Mouse (Mus musculus) natural killer cell, adult 2 months (primary cell): ENCODE measurements around the gene Dab2ip.

ENCODE experiments used
- DNase-seq, 2 experiments: peaks; one replicate each; pipeline ENCODE4 v3.0.0; 2022; ENCODE audit warnings: low spot score in 2 of 2

The Dab2ip gene

DNA sequence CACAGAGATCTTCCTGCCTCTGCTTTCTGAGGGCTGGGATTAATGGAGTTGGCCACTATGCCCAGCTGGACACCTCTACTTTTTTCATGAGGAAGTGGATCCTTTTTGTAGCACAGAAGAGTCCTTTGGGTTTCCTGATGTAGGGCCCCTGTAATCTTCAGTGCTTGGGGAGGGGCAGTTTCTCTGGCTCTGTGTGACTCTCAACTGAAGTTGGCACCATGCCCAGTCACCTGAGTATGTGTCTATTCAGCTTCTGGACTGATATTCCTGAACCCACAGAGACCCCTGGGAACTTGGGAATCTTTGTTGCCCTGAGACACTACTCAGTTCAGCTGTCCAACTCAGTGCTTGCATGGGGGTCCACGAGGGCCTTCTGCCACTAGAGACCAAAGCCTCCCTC is 37.0 kb downstream of the Dab2ip start:
- no peak for DNase-seq

DNA sequence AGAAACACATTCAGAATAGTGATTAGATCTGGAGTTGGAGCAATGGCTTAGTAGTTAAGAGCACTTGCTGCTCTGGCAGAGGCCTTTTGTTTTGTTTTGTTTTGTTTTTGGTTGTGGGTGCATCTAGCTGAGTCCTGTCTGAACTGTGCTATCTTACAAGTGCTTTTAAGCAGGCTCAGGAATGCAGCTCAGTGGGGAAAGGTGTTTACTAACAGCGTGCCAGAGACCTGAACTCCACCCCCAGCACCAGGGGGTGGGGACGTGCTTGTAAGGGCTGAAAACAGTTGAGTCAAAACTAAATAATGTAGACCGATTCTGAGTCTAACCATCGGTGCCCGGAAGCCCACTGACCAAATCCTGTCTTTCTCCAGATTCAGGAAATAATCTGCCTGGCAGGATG is 37.7 kb downstream of the Dab2ip start:
- no peak for DNase-seq

DNA sequence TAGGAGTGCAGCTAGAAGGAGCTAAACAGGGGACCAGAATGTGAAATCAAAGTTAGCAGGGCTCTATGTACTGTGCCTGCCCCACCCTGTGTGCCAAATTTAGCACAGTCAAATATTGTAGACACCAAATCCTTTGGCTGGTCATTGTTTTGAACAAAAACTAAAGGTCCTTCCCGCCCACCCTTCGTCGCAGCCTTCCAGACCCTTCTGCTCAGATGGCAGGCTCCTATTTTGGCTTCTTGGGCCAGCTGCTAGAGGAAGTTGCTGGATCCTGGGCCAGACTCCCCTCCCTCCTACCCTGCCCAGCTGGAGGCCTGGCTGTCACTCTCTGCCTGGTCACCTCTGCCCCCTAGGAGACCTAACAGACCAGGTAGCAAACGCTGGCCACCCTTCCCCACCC is 38.7 kb downstream of the Dab2ip start:
- no peak for DNase-seq

DNA sequence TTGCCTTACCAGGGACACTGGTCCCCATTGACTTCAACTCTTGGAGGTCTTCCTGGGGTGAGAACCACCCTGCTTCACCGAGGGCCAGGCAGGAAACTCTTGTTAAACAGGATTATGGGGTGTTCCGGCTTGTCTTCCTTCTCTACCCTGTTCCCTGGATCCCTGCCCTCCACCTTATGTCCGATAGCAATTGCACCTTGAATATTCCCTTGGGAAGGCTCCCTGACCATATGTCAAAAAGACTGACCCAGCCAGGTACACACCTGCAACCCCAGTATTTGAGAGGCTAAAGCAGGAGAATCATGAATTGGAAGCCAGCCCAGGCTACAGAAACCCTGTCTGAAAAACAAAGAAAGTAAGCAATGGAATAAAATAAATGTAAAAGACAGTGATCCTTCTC is 40.8 kb downstream of the Dab2ip start:
- DNase-seq: no peak

DNA sequence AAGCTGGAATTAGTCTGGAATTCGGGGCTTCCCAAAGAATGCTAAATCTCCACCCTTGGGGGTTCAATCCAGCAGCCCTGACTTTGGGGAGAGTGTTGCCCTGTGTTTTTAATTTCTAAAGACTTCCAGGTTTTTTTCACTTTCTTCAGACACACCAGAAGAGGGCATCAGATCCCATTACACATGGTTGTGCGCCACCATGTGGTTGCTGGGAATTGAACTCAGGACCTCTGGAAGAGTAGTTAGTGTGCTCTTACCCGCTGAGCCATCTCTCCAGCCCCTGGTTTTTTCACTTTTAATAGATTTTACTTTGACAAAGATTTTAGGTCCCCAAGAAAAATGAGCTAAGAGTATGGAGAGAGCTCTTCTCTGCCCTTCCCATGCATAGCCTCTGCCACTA is 43.6 kb downstream of the Dab2ip start:
- no peak for DNase-seq

DNA sequence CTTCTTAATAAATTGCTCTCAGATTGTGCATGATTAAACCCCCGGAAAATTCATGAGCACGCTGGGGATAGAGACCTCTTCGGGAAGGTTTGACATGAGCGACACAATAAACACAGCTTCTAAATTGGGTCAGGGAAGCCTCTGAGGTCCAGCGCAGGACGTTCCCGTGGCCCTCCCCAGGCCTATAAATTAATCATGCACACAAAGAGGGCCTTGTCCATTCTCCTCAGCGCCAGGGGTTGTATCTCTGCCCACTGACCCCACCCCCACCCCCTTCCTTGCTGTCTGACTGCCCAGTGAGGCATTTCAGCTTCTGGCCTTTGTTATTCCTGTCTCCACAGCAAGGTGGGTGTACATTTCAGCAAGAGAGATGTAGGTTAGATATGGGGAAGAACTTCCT is 49.4 kb downstream of the Dab2ip start:
- DNase-seq: no peak

DNA sequence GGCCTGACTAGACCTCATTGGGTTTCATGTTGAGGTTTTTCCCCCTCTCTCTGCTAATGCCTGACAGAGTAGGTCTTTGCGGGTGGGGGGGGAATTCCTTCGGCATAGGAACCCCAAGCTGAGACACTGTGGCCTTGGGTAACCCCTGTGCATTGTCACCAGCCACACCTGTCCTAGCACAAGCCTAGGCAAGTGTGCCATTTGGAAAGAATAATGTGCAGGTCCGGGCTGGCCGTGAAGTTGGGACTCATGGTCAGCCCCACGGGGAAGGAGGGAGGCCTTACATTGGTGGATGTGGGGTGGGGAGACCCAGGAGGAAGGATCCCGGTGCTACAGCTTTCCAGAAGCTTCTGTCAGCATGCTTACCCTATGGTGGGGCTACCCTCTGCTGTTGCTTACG is 50.8 kb downstream of the Dab2ip start:
- no peak for DNase-seq

DNA sequence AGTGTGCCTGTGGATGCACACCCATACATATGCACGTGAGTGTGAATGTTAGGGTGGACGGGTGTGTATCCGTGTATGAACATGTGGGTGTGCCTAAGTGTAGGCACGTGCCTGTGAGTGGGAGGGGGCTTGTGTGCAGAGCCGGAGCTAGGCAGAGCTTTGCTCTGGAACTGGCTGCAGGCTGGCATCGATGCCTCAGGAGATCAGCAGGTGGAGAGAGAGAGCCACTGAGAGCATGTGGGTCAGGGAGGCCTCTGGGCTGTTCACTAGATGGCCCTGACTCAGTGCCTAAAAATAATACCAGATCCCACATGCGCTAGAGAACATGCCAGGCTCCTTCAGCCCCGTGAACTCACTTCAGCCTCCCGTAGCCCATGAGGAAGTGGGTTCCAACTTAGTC is 51.3 kb downstream of the Dab2ip start:
- no peak for DNase-seq

DNA sequence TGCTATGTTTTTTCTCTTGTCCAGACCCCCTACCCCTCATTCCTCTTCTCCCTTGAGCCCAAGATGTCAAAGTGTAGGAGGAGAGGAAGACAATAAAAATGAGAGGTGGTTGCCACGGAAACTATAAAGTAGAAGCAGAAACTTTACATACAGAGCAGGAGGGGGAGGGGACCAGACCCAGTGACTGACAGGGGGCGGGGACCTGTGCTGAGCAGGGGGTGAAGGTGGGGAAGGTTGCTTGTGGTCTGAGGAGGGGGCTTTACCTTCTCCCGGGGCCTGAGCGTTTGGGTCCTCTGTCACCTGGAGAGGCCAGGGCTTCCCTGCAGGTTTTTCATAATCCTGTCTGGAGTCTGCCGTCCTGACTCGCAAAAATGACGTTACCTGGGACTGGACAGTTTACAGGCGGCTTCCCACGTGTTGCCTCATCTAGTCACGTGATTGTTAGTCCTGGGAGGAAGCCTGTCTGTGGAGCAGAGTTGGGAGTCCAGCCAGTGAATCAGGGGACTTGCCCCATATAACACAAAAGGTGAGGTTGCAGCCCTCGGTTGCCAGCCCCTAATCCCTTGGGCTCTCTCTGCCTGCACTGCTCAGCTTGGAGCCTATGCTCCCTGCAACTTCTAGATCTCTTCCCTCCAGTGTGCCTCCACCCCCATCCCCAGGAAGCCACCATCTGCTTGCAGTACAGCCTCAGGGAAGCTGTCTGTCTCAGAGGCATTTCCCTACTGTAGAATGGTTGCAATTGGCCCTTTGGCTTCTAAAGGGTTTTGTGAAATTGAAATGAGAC is 52.3 kb downstream of the Dab2ip start:
- no peak for DNase-seq

DNA sequence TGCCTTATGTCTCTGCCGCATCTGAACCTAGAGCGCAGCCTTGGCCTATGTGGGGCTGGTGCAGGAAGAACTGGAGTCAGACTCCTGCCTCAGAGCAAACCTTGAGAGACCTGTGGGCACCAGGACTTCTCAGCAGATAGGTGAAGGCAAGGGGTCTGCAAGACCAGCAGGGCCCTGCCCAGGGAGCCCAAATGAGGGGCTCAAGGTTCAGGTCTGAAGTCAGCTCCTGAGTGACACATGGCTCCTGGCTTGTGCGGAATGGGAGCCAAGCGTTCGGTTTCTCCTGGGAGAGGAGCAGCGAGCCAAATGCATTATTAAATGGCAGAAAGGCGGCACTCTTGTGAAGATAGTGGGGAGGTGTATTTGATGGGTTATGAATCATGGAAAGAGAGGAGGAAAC is 52.9 kb downstream of the Dab2ip start:
- no peak for DNase-seq

DNA sequence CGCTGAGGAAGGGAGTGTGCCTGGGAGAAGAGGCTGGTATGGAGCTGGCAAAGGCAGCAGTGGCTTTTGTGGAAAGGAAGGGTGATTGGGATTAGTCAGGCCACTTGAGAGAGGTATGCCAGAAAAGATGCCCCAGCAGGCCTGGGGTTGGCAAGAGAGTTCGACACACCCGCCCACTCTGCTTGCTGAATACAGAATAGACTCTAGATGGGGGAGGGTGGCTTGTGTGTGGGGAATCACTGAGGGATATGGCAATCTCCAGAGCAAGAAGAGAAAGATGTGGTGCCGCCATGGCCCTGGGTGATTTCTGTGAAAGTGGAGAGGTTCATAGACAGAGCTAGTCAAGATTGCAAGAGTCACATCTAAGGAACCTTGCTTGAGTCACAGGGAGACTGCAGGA is 53.6 kb downstream of the Dab2ip start:
- no peak for DNase-seq

DNA sequence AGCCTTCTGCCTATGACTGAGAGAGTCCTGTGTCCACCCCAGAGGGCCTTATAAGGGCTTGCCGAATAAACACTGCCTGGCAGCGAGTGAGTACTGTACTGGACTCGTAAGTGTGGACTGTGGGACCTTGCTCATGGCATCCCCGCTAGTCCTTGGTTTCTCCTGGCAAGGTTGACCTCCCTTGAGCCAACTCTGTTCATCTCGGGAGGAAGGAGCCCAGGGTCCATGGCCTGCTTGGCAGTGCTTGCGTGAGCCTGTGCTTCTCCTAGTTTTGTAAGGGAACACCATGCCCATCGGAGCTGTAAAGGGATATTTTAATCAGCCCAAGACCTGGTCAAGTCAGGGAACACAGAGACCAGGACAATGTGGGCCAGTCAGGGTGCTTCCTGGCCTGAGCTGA is 54.2 kb downstream of the Dab2ip start:
- no peak for DNase-seq

DNA sequence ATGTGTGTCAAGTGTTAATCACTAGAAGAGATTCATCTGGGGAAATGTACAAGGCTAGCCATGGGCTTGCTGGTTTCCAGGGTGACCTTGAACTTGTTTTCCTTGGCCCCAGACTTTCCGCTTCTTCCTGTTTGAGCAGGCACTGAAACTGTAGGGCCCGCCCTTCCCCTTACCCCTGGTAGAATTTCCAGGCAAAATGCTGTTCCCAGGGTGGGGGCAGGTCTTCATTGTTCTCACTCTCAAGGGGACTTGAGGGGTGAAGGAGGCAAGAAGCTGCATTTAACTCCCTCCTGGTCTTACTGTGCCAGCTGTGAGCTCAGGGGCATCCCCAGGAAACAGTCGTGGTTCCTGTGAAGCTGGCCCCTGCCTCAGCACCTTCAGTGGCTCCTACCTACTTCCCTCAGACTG is 55.9 kb downstream of the Dab2ip start:
- DNase-seq: no peak

DNA sequence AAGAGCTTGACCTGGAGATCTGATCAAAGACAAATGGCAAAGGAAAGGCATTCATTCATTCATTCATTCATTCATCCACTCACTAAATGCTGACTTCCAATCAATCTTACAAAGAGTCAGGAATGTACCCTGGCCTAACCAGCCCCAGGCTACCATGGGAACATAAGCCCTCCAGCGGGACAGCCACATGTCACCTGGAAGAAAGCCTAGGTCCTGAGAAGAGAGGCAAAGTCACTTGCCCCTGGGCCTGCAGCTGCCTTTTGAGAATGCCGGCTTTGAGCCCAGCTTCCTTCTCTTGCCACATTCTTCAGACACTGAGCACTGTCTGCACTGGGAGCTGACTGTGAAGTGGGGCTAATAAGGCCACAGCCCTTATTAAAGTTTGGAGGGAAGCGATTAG is 56.3 kb downstream of the Dab2ip start:
- DNase-seq: no peak

DNA sequence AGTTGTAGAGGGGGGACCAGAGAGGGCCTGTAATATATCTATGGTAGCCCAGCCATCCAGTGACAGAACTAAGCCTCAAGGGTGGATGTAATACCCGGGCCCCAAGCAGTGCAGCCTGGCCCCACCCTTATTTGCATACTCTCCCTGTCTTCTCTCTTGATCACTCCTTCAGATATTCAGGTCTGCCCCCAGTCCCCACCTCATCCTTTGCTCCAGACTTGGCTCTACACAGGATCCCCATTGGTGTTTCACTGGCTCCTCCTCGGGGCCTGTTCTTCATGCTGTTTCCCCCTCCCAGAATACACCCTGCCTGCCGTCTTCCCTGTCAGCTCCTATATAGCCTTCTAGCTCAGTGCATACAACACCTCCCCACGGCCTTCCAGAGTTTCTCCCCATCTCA is 57.3 kb downstream of the Dab2ip start:
- no peak for DNase-seq

DNA sequence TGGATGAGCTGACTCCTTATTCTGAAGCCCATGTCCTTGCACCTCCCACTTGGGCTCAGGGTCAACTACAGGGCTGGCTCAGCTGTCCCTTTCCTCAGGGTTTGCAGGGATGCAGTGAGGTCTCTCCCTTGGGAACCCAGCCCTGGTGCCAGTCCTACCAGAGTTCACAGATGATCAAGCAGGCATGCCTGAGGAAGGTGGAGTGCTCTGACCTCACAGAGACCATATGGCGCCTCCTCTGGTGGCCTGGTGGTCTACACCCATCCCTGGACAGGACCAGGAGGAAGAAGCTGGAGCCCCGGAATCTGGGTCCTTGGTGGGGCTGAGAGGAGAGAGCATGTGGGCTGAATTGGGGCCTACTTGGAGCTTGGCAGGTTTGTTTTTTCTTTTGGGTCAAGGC is 57.9 kb downstream of the Dab2ip start:
- no peak for DNase-seq

DNA sequence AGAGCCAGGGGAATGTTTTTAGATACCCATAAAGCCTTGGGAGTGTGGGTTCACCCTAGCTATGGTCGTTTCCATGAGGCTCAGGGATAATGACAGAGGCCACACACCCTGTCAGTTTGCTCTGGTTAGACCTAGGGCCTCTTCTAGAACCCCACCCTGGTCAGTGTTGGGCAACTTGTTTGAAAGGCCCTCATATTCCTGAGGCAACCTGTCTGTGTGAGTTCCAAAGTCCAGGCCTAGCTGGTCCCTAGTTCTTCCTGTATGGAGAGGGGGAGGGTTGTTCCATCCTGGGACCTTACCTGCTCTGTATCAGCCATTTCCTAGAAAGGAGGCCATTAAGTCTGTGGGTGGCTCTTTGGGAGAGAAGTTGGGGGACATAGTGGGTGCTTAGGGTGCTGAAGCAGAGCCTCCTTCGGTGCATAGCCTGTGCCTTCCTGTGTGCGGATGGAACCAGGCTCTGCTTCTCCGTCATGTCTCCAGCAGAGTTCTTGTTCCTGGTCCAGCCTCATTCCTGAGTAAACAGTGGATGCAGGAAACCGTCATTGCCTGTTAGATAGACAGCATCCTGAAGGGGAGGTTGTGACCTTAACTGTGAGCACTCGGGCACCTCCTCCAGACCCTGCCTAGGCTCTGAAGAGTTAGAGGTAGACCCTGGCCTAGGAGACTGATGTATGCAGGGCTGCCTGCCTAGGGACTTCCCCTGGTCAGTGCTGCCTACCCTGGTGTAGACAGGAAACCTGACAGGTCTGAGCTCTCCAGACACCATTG is 59.0 kb downstream of the Dab2ip start:
- DNase-seq: no peak

DNA sequence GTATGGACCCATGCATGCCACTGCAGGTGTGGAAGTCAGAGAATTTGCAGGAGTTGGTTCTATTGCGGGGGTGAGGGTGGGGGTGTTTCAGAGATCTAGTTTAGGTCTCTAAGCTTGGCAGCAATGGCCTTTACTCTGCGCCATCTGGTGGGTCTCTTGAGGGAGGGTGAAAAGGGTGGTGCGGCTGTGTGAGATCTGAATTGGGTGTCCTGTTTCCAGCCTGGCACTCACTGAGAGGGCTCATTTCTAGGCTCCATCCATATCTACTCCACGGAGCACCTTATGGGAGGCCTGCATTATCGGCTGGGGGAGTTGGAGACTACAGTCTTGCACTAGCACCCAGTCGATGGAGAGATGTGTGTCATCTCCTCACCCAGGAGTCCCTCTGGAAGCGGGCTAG is 60.9 kb downstream of the Dab2ip start:
- DNase-seq: no peak

DNA sequence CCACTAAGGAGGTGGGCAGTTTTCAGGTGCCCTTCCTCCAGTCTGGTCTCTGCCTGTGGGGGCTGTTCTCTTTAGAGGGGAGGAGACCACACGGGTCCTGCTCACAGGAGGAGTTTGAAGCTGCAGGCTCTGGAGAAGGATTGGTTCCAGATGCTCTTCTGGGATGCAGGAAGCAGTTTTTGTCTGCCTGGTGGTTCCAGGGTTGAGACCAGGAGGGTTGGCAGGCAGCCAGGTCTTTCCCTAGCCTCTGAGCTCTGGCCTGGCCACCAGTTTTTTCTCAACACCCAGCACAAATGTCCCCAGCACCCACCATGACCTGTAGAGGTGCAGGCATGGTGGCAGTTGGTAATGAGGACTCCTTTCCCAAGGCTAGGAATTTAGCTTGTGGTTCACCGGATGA is 61.5 kb downstream of the Dab2ip start:
- no peak for DNase-seq

DNA sequence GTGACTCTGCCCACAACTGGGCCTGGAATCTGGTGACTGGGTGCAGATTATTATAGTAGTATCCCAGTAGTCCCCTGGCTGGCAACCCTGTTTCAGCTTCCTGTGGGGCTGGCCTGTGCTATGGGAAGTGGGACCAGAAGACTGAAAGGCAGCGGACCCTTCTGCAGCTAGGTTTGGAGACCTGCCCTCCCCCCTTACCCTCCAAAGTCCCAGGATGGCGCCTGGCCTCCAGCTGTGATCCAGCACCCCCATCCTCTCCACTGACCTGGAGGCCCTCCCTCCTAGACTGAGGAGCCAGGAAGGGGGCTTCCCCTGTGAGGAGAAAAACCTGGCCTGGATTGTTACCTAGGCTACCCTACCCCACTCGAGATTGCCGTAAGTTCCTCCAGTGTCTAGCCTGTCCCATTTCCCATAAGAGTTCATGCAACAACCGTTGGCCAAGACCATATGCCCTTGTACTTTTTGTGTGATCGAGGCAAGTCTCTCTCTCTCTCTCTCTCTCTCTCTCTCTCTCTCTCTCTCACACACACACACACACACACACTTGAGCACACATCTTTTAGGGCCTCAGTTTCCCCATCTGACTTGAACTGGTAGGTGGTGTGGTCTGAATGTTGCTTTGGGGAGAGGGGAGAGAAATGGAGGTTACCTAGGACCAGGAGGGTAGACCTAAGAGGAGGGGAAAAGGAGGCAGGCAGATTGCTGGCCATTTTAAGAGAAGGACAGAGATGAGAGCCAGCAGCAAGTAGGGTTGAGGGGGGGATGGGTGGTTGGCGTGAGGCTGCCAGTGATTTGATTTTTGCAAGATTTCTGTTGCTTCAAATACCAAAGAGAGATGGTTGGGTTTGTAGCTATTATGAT is 62.5 kb downstream of the Dab2ip start:
- no peak for DNase-seq

DNA sequence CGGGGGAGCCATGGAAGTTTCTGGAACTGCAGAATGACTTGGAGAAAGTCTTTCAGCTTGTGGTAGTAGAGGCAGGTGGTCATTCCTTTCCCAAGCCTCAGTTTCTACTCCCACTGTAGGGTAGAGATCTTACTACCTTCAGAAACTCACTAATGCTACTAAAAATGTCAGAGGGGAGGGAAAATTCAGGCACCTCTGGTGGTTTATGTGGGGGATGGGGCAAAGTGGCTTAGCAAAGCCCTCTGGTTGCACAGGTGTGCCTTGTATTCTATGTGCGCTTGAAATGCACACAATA is 63.1 kb downstream of the Dab2ip start:
- no peak for DNase-seq

DNA sequence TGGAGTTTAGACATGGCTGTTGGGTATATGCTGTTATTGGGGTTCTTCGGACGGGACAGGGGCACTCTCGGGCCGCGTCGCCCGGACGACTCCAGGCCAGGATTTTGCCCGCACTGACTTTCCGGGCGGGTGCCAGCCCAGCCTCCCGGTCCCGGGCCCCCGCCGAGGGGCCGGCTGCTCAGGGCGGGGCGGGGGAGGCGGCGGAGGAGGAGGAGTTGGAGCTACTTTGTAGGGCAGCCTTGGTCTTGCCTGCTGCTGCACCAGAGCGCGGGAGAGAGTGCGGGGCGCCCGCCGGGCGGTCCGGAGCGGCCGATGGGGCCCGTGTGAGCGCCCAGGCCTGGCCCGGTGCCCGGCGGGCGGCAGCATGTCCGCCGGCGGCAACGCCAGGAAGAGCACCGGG is 63.7 kb downstream of the Dab2ip start:
- DNase-seq: no peak
